Mouse (Mus musculus): ENCODE results near the gene Olfr1133. TPM values are rescaled to one million over a fixed set of nuclear protein-coding genes. Genes with fewer than 3 reads are reported as not detected.

Gene Olfr1133
- polyA plus RNA-seq (2012; rRNA removed): not detected in 2 replicates

DNA sequence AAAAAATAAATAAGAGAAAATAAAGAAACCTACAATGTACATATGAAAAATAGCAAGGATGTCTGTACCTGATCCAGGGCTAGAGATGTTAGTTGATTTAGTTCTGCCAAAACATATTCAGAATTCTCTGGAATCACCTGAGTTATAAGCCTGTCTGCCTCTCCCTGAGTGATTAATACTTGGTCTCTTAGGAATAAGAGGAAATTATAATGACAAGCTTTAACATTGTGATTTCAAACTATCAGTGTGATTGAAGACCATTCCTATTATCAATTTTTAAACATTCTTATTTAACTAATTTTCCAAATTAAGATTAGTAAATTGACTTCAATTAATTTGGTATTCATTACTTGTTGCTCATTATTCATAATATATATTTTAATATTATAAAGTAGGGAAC, at the start of gene Olfr1133:
TSS of gene Olfr1133 (minus strand) at position 101 of the 400 bp plus-strand sequence.

DNA sequence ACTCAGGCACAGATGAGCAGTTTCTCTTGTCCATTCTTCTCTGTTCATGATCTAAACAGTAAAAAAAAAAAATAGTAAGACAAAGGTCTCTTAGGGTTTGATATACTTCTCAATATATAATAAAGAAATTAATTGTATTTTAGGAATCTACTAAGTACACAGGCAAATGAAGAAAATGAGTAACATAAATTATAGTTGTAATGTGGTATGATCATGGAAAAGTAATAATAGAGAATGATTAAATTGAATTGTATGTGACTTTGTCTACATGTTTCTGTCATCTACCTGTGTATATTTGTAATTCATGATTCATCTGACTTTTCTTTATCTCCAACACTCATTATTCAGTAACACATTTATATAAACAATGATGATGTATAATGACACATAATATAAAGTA, 46.7 kb upstream of the Olfr1133 start, which contains the start of gene Olfr1136:
TSS of gene Olfr1136 (minus strand) at position 101 of the 400 bp plus-strand sequence.

DNA sequence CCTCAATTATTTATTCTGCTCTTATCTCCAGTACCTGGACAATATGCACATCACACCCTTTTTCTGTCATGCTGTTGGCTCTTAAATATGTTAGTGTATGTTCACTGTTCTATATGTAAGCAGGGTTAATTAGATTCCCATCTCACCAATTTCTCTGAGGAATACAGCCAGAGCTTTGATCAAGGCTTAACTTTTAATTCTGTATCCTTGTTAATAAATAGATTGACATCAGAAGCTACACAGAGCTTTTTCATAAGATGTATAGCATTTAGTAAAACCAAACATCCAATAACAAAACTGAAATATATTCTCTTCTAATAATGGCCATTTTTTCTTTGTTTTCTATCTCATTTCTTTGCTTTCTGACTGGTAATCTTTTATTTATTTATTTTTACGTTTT, 26.4 kb upstream of the Olfr1133 start, which contains the start of gene Olfr1135:
TSS of gene Olfr1135 (minus strand) at position 101 of the 400 bp plus-strand sequence.

DNA sequence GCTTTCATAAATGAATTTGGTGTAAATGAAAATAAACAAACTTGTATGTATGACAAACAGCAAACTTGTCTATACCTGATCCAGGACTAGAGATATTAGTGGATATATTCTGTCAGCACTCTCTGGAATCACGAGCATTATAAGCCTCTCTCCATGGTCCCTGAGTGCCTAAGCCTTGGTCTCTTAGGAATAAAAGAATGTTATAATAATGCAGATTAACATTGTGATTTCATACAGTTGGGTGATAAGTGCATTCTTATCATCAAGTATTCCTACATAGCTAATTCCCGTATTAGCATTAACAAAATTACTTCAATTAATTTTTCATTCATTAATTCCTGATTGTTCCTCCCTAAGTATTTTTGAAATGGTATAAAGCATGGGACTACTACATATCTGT, 11.2 kb upstream of the Olfr1133 start, which contains the start of gene Olfr1134:
TSS of gene Olfr1134 (minus strand) at position 101 of the 400 bp plus-strand sequence.

DNA sequence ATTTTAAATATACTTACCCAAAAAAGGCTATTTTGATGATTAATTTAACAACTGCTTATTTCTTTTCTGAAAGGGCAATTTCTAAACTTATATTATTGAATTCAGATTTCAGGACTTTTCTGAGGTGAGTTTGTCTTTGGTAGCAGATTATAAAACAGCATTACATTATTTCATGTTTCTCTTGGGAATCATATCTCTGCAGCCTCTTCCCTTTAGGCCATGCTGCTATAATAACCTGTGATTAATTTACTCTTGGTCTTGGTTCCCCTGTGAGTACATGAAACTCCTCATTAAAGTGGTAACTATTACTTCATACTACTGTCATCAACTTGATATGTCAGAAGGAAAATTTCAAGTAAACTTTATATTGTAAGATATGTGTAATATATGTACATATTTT, 9.7 kb downstream of the Olfr1133 start, which contains the start of gene Olfr1132:
TSS of gene Olfr1132 (minus strand) at position 101 of the 400 bp plus-strand sequence.

DNA sequence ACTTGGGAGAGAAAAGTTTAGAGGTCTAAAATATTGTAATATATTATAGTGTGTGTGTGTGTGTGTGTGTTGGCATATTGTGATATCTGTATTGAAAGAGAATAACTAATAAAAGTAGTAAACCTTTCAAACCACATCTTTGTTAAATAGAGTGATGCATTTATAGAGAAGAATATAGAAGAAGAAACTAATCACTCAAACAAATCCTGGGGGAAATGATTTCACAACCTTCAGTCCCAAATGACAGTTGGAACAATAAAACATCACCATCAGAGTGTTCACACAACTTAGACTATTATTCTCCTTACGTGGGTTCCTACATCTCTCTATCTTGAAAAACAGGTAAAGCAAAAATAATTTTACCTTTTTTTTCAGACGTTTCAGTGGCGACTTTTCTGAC, 20.4 kb downstream of the Olfr1133 start, which contains the start of gene Olfr1131:
TSS of gene Olfr1131 (plus strand) at position 301 of the 400 bp plus-strand sequence.

DNA sequence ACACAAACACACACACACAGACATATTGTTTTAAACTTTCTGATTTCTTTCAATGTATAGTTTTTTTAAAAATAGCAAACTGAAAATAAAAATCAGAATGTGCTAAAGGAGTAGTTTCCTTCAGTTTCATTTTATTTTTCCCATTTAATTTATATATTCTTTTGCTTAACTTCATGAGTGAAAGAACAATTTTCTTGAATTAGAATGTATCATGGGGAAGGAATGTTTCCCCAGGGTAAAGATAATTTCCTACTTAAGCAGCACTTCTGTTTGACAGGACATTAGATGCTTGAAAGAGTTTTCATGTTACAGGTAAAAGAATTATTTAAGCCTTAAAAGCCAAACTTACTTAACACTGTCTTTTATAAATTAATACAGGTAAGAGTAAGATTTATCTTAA, 41.3 kb downstream of the Olfr1133 start, which contains the start of gene Olfr1130:
TSS of gene Olfr1130 (plus strand) at position 301 of the 400 bp plus-strand sequence.

Other genes starting within 250 kb of the Olfr1133 start
- gene Olfr1123, start 230.7 kb downstream of the Olfr1133 start, polyA plus RNA-seq (2012; rRNA removed): not detected in 2 replicates
- gene Olfr1124, start 217.1 kb downstream of the Olfr1133 start, polyA plus RNA-seq (2012; rRNA removed): not detected in 2 replicates
- gene Olfr1126, start 193.4 kb downstream of the Olfr1133 start, polyA plus RNA-seq (2012; rRNA removed): not detected in 2 replicates
- gene Pramel7, start 150.3 kb downstream of the Olfr1133 start, polyA plus RNA-seq (2012; rRNA removed): not detected in 2 replicates
- not detected in 2 replicates for gene Pramel6, start 140.8 kb downstream of the Olfr1133 start, polyA plus RNA-seq (2012; rRNA removed)
- gene Olfr153, start 115.6 kb downstream of the Olfr1133 start, polyA plus RNA-seq (2012; rRNA removed): not detected in 2 replicates
- not detected in 2 replicates for gene Olfr1128, start 101.8 kb downstream of the Olfr1133 start, polyA plus RNA-seq (2012; rRNA removed)
- gene Olfr1129, start 73.5 kb downstream of the Olfr1133 start, polyA plus RNA-seq (2012; rRNA removed): not detected in 2 replicates
- gene Olfr1130, start 41.2 kb downstream of the Olfr1133 start, polyA plus RNA-seq (2012; rRNA removed): not detected in 2 replicates
- not detected in 2 replicates for gene Olfr1131, start 20.3 kb downstream of the Olfr1133 start, polyA plus RNA-seq (2012; rRNA removed)
- gene Olfr1132, start 9.8 kb downstream of the Olfr1133 start, polyA plus RNA-seq (2012; rRNA removed): not detected in 2 replicates
- not detected in 2 replicates for gene Olfr1134, start 11.1 kb upstream of the Olfr1133 start, polyA plus RNA-seq (2012; rRNA removed)
- gene Olfr1135, start 26.3 kb upstream of the Olfr1133 start, polyA plus RNA-seq (2012; rRNA removed): not detected in 2 replicates
- gene Olfr1136, start 46.6 kb upstream of the Olfr1133 start, polyA plus RNA-seq (2012; rRNA removed): not detected in 2 replicates
- not detected in 2 replicates for gene Olfr1137, start 65.8 kb upstream of the Olfr1133 start, polyA plus RNA-seq (2012; rRNA removed)
- gene Olfr1138, start 92.6 kb upstream of the Olfr1133 start, polyA plus RNA-seq (2012; rRNA removed): not detected in 2 replicates
- gene Olfr1140, start 96.4 kb upstream of the Olfr1133 start, polyA plus RNA-seq (2012; rRNA removed): not detected in 2 replicates
- not detected in 2 replicates for gene Olfr1141, start 106.6 kb upstream of the Olfr1133 start, polyA plus RNA-seq (2012; rRNA removed)
- not detected in 2 replicates for gene Olfr152, start 132.1 kb upstream of the Olfr1133 start, polyA plus RNA-seq (2012; rRNA removed)
- not detected in 2 replicates for gene Olfr1143, start 153.2 kb upstream of the Olfr1133 start, polyA plus RNA-seq (2012; rRNA removed)
- gene Olfr1145, start 162.4 kb upstream of the Olfr1133 start, polyA plus RNA-seq (2012; rRNA removed): not detected in 2 replicates
- not detected in 2 replicates for gene Olfr1148, start 183.2 kb upstream of the Olfr1133 start, polyA plus RNA-seq (2012; rRNA removed)
- not detected in 2 replicates for gene Olfr1150-ps1, start 196.6 kb upstream of the Olfr1133 start, polyA plus RNA-seq (2012; rRNA removed)
- not detected in 2 replicates for gene Olfr1151, start 208.5 kb upstream of the Olfr1133 start, polyA plus RNA-seq (2012; rRNA removed)
- gene Olfr1152, start 219.1 kb upstream of the Olfr1133 start, polyA plus RNA-seq (2012; rRNA removed): 0.01 TPM in 2 replicates
- not detected in 2 replicates for gene Olfr1153, start 247.6 kb upstream of the Olfr1133 start, polyA plus RNA-seq (2012; rRNA removed)